Mouse (Mus musculus) testis, adult 2 months (tissue): Measurements from ENCODE around the gene Kirrel3. TPM values are rescaled to one million over a fixed set of nuclear protein-coding genes. Genes with fewer than 3 reads are reported as not detected.

ENCODE experiments used
- H3K27ac ChIP-seq: fragments of 200-500 bp; 2 replicates; pipeline ENCODE4 v1.5.1; 2012; ENCODE audit warnings: low read depth, low read length; ENCODE audit not compliant: control insufficient read depth, insufficient read depth
- H3K27me3 ChIP-seq: fragments of 200-500 bp; 2 replicates; pipeline ENCODE4 v1.6.1; 2012; ENCODE audit warnings: mild to moderate bottlenecking, low read length, moderate library complexity; ENCODE audit not compliant: control insufficient read depth, insufficient read depth
- H3K36me3 ChIP-seq: fragments of 200-500 bp; 2 replicates; pipeline ENCODE4 v1.6.1; 2012; ENCODE audit warnings: mild to moderate bottlenecking, low read length; ENCODE audit not compliant: control insufficient read depth, insufficient read depth
- H3K4me1 ChIP-seq: fragments of 200-500 bp; 2 replicates; pipeline ENCODE4 v1.6.1; 2012; ENCODE audit warnings: low read length; ENCODE audit not compliant: control insufficient read depth, insufficient read depth
- H3K4me3 ChIP-seq: fragments of 200-500 bp; 2 replicates; pipeline ENCODE4 v1.5.1; 2012; ENCODE audit warnings: low read depth, mild to moderate bottlenecking, low read length, moderate library complexity, mixed read lengths; ENCODE audit not compliant: control insufficient read depth
- CTCF ChIP-seq: fragments of 200-500 bp; IDR thresholded peaks from 2 replicates; pipeline ENCODE4 v1.5.1; 2012; ENCODE audit warnings: low read depth, mild to moderate bottlenecking, inconsistent platforms, low read length, moderate library complexity; ENCODE audit not compliant: control insufficient read depth, insufficient read depth, insufficient replicate concordance
- POLR2A ChIP-seq: fragments of 200-500 bp; IDR thresholded peaks from 2 replicates; pipeline ENCODE4 v1.6.1; 2012; ENCODE audit warnings: low read depth, mild to moderate bottlenecking, inconsistent platforms, low read length, moderate library complexity; ENCODE audit not compliant: control insufficient read depth
- polyA plus RNA-seq: library from polyadenylated mRNA; depleted of rRNA; stranded (reverse); fragments of >200 nt; gene quantifications from 2 replicates; pipeline ENCODE4 v1.2.3, GENCODE M21; 2012

The Kirrel3 gene
- polyA plus RNA-seq, 1 experiment = 0.10 TPM

DNA sequence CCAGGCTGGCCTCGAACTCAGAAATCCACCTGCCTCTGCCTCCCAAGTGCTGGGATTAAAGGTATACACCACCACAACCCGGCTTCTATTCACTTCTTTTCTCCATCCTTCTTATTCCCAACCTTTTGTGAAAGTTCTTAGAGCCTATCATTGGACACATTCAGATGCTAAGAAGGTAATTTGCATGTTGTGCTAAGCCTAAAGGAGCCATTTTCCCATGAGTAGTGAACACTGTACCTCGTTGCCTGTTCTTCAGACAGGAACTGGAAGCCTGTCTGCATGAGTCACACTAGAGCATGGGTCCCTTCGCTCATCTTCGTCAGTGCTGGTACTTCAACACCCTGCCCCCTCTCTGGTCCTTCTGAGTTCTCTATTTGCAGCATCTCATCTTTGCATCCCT lies 268.2 kb downstream of the Kirrel3 start:
- Histone ChIP-seq H3K4me1 (no peaks in the 10 kb centered on the region), H3K4me3 (no peak overlapping the region), H3K27ac (no peak overlapping the region), H3K36me3 (no peaks in the 10 kb centered on the region), H3K27me3 (no peaks in the 10 kb centered on the region)
- no peak for TF ChIP-seq POLR2A
- TF ChIP-seq CTCF = no peak

DNA sequence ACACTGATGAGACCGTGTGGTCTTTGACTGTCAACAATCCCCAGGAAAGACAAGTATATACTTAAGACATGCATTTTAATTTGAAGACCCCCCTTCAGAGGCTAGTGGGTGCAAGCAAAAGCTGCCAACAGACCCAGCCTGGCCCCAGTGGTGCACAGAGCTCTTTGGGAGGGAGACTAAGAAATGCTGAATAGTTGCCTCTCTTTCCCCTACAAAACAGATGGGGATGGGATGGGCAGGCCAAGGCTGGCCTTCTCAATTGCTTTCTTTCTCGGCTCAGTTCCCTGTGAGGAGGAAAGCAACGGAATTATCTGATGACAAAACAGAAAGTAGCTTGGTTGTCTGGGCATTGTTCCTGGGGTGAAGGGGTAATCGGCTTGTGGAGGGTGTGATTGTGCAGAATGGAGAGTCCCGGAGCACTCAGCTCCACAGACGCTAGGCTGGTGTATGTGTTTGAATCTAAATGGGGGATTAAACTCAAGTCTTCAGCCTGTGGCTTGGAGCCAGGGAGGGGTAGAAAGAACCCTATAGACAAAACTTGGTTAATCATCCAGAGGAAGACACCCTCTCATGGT lies 268.9 kb downstream of the Kirrel3 start:
- TF ChIP-seq POLR2A (no peak), CTCF (no peak)
- Histone ChIP-seq H3K27me3 (no peaks in the 10 kb centered on the region), H3K4me1 (no peaks in the 10 kb centered on the region), H3K27ac (no peak overlapping the region), H3K36me3 (no peaks in the 10 kb centered on the region), H3K4me3 (no peak overlapping the region)

GRCm38 (mm10) chr9:34756055-34756454 lies 270.4 kb downstream of the Kirrel3 start:
- no peaks in the 10 kb centered on the region for H3K4me1 ChIP-seq
- TF ChIP-seq CTCF = no peak
- no peak for TF ChIP-seq POLR2A
- H3K4me3 ChIP-seq = no peak overlapping the region
- no peak overlapping the region for H3K27ac ChIP-seq
- H3K36me3 ChIP-seq = no peaks in the 10 kb centered on the region
- no peaks in the 10 kb centered on the region for H3K27me3 ChIP-seq

- no peaks in the 10 kb centered on the region for H3K27me3 ChIP-seq
- no peak for TF ChIP-seq POLR2A
- TF ChIP-seq CTCF = no peak
- no peak overlapping the region for H3K27ac ChIP-seq
Observed at GRCm38 (mm10) chr9:34758925-34759324, 273.2 kb downstream of the Kirrel3 start.

GRCm38 (mm10) chr9:34760521-34760920 lies 274.8 kb downstream of the Kirrel3 start:
- Histone ChIP-seq H3K4me1 (no peaks in the 10 kb centered on the region), H3K27ac (no peak overlapping the region), H3K36me3 (no peaks in the 10 kb centered on the region), H3K27me3 (no peaks in the 10 kb centered on the region), H3K4me3 (no peak overlapping the region)
- TF ChIP-seq POLR2A = no peak
- no peak for TF ChIP-seq CTCF

More at GRCm38 (mm10) chr9:34758925-34759324, 273.2 kb downstream of the Kirrel3 start:
- no peaks in the 10 kb centered on the region for H3K4me1 ChIP-seq
- no peaks in the 10 kb centered on the region for H3K36me3 ChIP-seq
- H3K4me3 ChIP-seq = no peak overlapping the region

DNA sequence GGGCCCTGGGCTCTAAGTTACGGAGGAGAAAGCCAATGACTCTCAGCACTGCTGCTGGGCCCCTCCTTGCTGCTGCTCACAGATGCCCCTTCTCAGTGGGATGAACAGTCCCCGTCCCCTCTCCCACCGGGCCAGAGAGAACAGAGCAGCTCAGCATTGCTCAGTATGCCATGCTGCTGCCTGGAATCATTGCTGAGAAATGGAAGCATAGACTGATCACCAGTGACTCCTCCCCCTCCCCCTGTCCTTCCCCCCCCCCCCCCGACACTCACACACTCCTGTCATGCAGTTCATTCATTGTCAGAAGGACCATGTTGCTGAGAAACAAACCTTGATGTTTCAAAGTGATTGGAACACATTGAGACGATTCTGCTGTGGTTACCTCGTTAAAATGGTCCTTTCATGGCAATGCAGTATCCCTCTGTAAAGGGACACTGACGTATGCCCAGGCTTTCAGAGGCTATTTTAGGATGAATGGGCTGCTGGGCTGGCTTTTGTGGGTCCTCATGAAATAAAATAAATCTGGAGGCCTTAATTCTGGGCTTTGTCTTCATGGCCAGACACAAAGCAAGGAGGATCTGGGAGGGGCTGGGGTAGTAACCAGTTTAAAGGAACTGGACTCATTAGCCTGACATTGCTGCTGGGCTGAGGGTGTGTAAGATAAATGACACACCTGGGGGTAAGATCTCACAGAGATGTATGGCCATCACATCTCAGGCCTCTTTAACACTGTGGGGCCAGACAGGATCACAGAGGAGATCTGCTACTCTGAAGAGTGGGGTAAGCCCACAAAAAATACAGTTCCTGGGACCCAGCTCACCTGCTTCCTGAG lies 281.3 kb downstream of the Kirrel3 start:
- TF ChIP-seq CTCF = no peak
- no peak for TF ChIP-seq POLR2A
- H3K27me3 ChIP-seq = no peaks in the 10 kb centered on the region
- H3K4me3 ChIP-seq = no peak overlapping the region
- no peaks in the 10 kb centered on the region for H3K36me3 ChIP-seq
- H3K27ac ChIP-seq = no peak overlapping the region
- no peaks in the 10 kb centered on the region for H3K4me1 ChIP-seq

GRCm38 (mm10) chr9:34768961-34769360 lies 283.3 kb downstream of the Kirrel3 start:
- H3K4me1 ChIP-seq = no peaks in the 10 kb centered on the region
- H3K27ac ChIP-seq = no peak overlapping the region
- H3K4me3 ChIP-seq = no peak overlapping the region
- TF ChIP-seq POLR2A = no peak
- TF ChIP-seq CTCF = no peak
- H3K36me3 ChIP-seq = no peaks in the 10 kb centered on the region
- no peaks in the 10 kb centered on the region for H3K27me3 ChIP-seq
